Mouse (Mus musculus) forebrain, postnatal 0 days (tissue): ENCODE data around the gene Coro1b. TPM values are rescaled to one million over a fixed set of nuclear protein-coding genes. Genes with fewer than 3 reads are reported as not detected.

Experiments used
- ATAC-seq: fragments of 200-750 bp; cut with Nextera tagmentation; 2 replicates; pipeline ENCODE4 v1.8.0; 2017; ENCODE audit warnings: mild to moderate bottlenecking, moderate library complexity
- DNase-seq: peaks from one replicate; pipeline ENCODE4 v3.0.0-alpha.2; 2015
- H3K27ac ChIP-seq: fragments of 300-500 bp; sonication (generic); 2 replicates; pipeline ENCODE4 v1.5.1; 2014; ENCODE audit warnings: low read depth, mild to moderate bottlenecking, antibody characterized with exemption, low read length, moderate library complexity, mixed read lengths
- H3K27me3 ChIP-seq: fragments of 300-500 bp; sonication (generic); 2 replicates; pipeline ENCODE4 v1.6.1; 2014; ENCODE audit warnings: mild to moderate bottlenecking, low read length, mixed read lengths; ENCODE audit not compliant: insufficient read depth
- H3K36me3 ChIP-seq: fragments of 300-500 bp; sonication (generic); 2 replicates; pipeline ENCODE4 v1.6.1; 2014; ENCODE audit warnings: mild to moderate bottlenecking, moderate library complexity; ENCODE audit not compliant: insufficient read depth
- H3K4me1 ChIP-seq: fragments of 300-500 bp; sonication (generic); 2 replicates; pipeline ENCODE4 v1.6.1; 2014; ENCODE audit warnings: antibody characterized with exemption; ENCODE audit not compliant: insufficient read depth
- H3K4me2 ChIP-seq: fragments of 300-500 bp; sonication (generic); 2 replicates; pipeline ENCODE4 v1.6.1; 2014; ENCODE audit warnings: low read depth, mild to moderate bottlenecking, moderate library complexity
- H3K4me3 ChIP-seq: fragments of 300-500 bp; sonication (generic); 2 replicates; pipeline ENCODE4 v1.5.1; 2014; ENCODE audit warnings: low read depth, low read length, mixed read lengths
- H3K9ac ChIP-seq: fragments of 300-500 bp; sonication (generic); 2 replicates; pipeline ENCODE4 v1.6.1; 2014; ENCODE audit warnings: mild to moderate bottlenecking
- H3K9me3 ChIP-seq: fragments of 300-500 bp; sonication (generic); 2 replicates; pipeline ENCODE4 v1.6.1; 2016; ENCODE audit warnings: low read length
- CTCF ChIP-seq: sonication (generic); IDR thresholded peaks from 2 replicates; pipeline ENCODE4 v1.5.1; 2016; ENCODE audit warnings: antibody characterized with exemption, control low read depth, low read depth
- WGBS: fragments of 180-500 bp; shearing (Covaris S2); extraction: QIAGEN DNeasy Blood & Tissue Kit; methylation state at CpG from one replicate; pipeline ENCODE4 v1.1.7; 2014; 5-methylcytosine and 5-hydroxymethylcytosine counted together
- polyA plus RNA-seq: library from polyadenylated mRNA; unstranded; fragments of >200 nt; fragmentation: Nextera tagmentation; extraction: Ambion mirVana; gene quantifications from 2 replicates; pipeline ENCODE4 v1.2.1, GENCODE M21; 2015
- total RNA-seq: library from RNA; depleted of rRNA; stranded (reverse); fragments of >200 nt; gene quantifications from 2 replicates; pipeline ENCODE4 v1.2.3, GENCODE M21; 2014

The Coro1b gene
- total and polyA plus RNA-seq, 2 experiments from 2014 or later, result 106 to 182 TPM

DNA sequence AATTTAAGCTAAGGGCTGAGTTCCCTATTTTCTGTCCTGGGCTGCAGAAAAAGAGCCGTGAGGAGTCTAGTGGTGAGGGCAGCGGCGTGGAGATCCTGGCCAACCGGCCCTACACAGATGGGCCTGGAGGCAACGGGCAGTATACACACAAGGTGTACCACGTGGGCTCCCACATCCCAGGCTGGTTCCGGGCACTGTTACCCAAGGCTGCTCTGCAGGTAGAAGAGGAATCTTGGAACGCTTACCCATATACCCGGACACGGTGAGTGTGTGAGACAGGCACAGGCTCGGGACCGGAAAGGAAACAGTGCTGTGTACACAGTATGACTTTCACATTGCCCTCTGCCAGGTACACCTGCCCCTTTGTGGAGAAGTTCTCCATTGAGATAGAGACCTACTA, 45.8 kb upstream of the Coro1b start:
- Histone ChIP-seq H3K36me3 (peaks cover 34% of the 10 kb centered on the region), H3K9ac (no peak overlapping the region), H3K4me1 (0 out of 2 replicates have a peak, but pooled peaks cover 7% of the 10 kb centered on the region), H3K27me3 (no peaks in the 10 kb centered on the region), H3K4me3 (no peak overlapping the region), H3K9me3 (no peaks in the 10 kb centered on the region), H3K4me2 (no peak overlapping the region), H3K27ac (no peak overlapping the region)
- 96% methylated on average over 12 of the region's 12 CpGs for WGBS
- TF ChIP-seq CTCF, result no peak
- DNase-seq (no peak), ATAC-seq (no peak)

DNA sequence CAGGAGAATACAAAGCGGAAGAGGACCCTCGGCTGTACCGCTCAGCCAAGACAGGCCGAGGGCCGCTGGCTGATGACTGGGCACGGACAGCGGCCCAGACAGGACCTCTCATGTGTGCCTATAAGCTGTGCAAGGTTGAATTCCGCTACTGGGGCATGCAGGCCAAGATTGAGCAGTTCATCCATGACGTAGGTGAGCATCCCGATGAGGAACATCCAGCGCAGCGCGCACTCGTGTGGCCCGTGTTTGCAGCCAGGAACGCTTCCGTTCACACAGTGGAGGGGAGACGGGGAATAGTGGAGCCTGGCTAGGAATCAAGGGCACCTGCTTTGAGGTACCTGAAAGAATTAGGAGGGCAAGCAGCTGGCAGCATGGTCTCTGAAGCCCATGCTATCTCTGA, 45.1 kb upstream of the Coro1b start:
- no peak for ATAC-seq
- WGBS, result 95% methylated on average over 18 of the region's 18 CpGs

DNA sequence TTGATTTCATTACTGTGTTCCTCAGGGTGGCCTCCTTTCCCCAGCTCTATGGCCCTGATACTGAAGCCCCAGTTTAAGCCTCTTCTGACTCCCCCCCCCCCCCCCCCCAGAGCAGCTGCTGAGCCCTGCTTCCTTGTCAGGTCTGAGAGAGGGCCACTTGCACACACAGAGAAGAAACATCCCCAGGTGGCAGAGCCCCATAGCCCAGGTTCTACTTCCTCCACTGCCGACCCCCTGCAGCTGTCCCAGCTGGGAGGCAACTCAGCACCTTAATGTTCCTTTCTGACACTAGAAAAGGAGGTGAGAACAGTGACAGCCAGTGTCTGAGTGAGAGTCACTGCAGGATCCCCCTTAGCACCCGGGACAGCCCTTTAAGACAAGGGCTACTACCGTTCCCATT, 44.6 kb upstream of the Coro1b start:
- 87% methylated on average over 3 of the region's 3 CpGs for WGBS
- no peak for TF ChIP-seq CTCF
- H3K9me3 ChIP-seq, result no peaks in the 10 kb centered on the region

More for the DNA sequence above, 45.1 kb upstream of the Coro1b start:
- Histone ChIP-seq H3K9ac (no peak overlapping the region), H3K27me3 (no peaks in the 10 kb centered on the region), H3K4me2 (no peak overlapping the region), H3K4me1 (0 out of 2 replicates have a peak, but pooled peaks cover 7% of the 10 kb centered on the region), H3K9me3 (no peaks in the 10 kb centered on the region), H3K4me3 (no peak overlapping the region), H3K27ac (no peak overlapping the region), H3K36me3 (peaks cover 41% of the 10 kb centered on the region)
- no peak for DNase-seq
- no peak for TF ChIP-seq CTCF

DNA sequence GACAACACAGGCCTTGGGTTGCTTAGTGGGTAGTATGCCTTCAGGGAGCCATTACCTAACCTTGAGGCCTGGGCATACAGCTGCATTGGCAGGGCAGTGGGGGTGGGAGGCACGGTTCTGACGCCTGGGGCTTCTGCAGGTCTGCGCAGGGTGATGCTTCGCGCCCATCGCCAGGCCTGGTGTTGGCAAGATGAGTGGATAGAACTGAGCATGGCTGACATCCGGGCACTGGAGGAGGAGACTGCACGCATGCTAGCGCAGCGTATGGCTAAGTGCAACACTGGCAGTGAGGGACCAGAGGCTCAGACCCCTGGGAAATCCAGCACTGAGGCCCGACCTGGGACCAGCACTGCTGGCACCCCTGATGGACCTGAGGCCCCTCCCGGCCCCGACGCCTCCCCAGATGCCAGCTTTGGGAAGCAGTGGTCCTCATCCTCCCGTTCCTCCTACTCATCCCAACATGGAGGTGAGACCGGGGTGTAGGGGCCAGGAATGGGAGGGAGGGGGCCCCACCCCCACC, 43.7 kb upstream of the Coro1b start:
- H3K4me1 ChIP-seq, result 0 out of 2 replicates have a peak, but pooled peaks cover 7% of the 10 kb centered on the region
- H3K4me3 ChIP-seq, result no peak overlapping the region
- WGBS, result 94% methylated on average over 16 of the region's 16 CpGs
- DNase-seq (no peak), ATAC-seq (no peak)
- H3K27ac ChIP-seq, result no peak overlapping the region
- H3K9ac ChIP-seq, result no peak overlapping the region
- H3K36me3 ChIP-seq, result peaks cover 44% of the 10 kb centered on the region
- H3K4me2 ChIP-seq, result no peak overlapping the region
- no peaks in the 10 kb centered on the region for H3K9me3 ChIP-seq
- TF ChIP-seq CTCF, result no peak
- no peaks in the 10 kb centered on the region for H3K27me3 ChIP-seq

More for the DNA sequence above, 44.6 kb upstream of the Coro1b start:
- Histone ChIP-seq H3K36me3 (peaks cover 44% of the 10 kb centered on the region), H3K4me2 (no peak overlapping the region), H3K4me1 (0 out of 2 replicates have a peak, but pooled peaks cover 7% of the 10 kb centered on the region), H3K27me3 (no peaks in the 10 kb centered on the region), H3K4me3 (no peak overlapping the region), H3K27ac (no peak overlapping the region), H3K9ac (no peak overlapping the region)
- ATAC-seq (no peak), DNase-seq (no peak)

DNA sequence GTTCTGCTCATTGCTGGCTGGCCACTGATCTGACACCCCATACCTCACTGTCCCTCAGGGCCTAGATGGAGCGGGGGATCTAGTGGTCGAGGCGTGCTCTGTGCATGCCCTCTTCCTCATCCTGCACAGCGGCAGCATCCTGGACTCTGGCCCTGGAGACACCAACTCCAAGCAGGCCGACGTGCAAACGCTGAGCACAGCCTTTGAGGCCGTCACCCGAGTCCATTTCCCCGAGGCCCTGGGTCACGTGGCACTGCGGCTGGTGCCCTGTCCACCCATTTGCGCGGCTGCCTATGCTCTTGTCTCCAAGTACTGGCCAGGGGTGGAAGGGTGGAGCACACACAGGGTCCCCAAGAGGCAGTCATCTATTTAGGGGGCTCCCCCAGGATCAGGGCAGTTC, 41.8 kb upstream of the Coro1b start:
- no peak for DNase-seq
- no peak overlapping the region for H3K4me2 ChIP-seq
- WGBS, result 93% methylated on average over 14 of the region's 14 CpGs
- peaks cover 56% of the 10 kb centered on the region for H3K36me3 ChIP-seq
- H3K9ac ChIP-seq, result no peak overlapping the region
- H3K4me3 ChIP-seq, result no peak overlapping the region
- ATAC-seq, result no peak
- no peaks in the 10 kb centered on the region for H3K4me1 ChIP-seq
- TF ChIP-seq CTCF, result no peak
- H3K27me3 ChIP-seq, result no peaks in the 10 kb centered on the region
- H3K9me3 ChIP-seq, result no peaks in the 10 kb centered on the region
- no peak overlapping the region for H3K27ac ChIP-seq

DNA sequence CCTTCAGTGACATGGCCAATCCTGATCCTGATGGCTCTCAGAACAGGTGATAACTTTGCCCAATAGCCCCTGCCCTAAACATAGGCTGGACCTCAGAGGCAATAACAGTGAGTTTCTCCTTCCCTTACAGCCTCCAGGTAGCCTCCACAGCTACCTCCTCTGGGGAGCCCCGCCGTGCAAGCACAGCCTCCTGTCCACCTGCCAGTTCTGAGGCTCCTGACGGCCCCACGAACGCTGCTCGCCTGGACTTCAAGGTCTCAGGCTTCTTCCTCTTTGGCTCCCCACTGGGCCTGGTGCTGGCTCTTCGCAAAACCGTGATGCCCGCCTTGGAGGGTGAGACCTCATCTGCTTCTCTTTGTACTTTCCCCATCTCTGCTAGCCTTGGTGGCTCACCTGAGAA, 39.9 kb upstream of the Coro1b start:
- no peaks in the 10 kb centered on the region for H3K27me3 ChIP-seq
- peaks cover 66% of the 10 kb centered on the region for H3K36me3 ChIP-seq
- no peak overlapping the region for H3K27ac ChIP-seq
- 91% methylated on average over 9 of the region's 9 CpGs for WGBS
- no peaks in the 10 kb centered on the region for H3K9me3 ChIP-seq
- H3K4me2 ChIP-seq, result no peak overlapping the region
- DNase-seq (no peak), ATAC-seq (no peak)
- H3K9ac ChIP-seq, result no peak overlapping the region
- no peak for TF ChIP-seq CTCF
- no peaks in the 10 kb centered on the region for H3K4me1 ChIP-seq
- H3K4me3 ChIP-seq, result no peak overlapping the region

DNA sequence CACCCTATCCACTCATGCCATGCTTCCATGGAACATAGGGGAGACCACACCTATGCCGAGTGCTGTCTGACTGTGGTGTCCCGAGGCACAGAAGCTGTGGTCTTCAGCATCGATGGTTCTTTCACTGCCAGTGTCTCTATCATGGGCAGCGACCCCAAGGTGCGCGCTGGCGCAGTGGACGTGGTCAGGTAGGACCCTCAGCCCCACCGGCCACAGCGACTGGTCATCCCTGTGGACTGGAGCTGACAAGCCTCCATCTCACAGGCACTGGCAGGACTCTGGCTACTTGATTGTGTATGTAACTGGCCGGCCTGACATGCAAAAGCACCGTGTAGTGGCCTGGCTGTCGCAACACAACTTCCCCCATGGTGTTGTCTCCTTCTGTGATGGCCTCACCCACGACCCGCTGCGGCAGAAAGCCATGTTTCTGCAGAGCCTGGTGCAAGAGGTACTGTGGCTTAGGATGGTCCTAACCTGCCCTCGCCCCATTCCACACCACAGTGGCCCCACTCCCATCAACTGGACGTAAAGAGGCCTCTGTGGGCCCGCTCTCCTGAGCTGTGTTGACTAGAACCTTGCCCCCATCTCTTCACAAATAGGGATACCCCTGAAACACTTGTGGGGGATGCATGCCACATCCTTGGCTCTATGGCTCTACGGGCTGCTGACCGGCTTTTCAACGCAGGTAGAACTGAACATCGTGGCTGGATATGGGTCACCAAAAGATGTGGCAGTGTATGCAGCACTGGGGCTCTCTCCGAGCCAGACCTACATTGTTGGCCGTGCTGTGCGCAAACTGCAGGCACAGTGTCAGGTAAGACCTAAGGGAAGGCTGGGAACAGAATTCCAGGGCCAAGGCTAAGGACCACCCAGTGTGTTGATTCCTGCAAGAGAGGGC, 36.1 kb upstream of the Coro1b start:
- Histone ChIP-seq H3K9me3 (no peaks in the 10 kb centered on the region), H3K36me3 (peaks cover 74% of the 10 kb centered on the region), H3K4me3 (no peak overlapping the region), H3K27me3 (no peaks in the 10 kb centered on the region), H3K9ac (no peak overlapping the region), H3K4me1 (no peaks in the 10 kb centered on the region), H3K4me2 (no peak overlapping the region), H3K27ac (no peak overlapping the region)
- ATAC-seq (no peak), DNase-seq (no peak)
- TF ChIP-seq CTCF, result no peak
- WGBS, result 95% methylated on average over 26 of the region's 26 CpGs
